Mouse (Mus musculus): ENCODE data around the gene Chd9.

- no peak for TF ChIP-seq POLR2A (IDR thresholded peaks at IDR 0.05; ENCODE audit: insufficient read depth, low read length)
- no peak for TF ChIP-seq CTCF (IDR thresholded peaks at IDR 0.05; ENCODE audit: low read depth, low read length)
- TF ChIP-seq EP300 (IDR thresholded peaks at IDR 0.05; ENCODE audit: insufficient read depth, low read depth, low read length): no peak
These were observed 150.6 kb downstream of the Chd9 start for GRCm38 (mm10) chr8:90978720-90979119.

All from ES-Bruce4 (cell line).